Mouse (Mus musculus): ENCODE measurements around the gene Krt88. TPM values are rescaled to one million over a fixed set of nuclear protein-coding genes. Genes with fewer than 3 reads are reported as not detected.

Gene Krt88
- polyA plus RNA-seq, 1 experiment: not detected

DNA sequence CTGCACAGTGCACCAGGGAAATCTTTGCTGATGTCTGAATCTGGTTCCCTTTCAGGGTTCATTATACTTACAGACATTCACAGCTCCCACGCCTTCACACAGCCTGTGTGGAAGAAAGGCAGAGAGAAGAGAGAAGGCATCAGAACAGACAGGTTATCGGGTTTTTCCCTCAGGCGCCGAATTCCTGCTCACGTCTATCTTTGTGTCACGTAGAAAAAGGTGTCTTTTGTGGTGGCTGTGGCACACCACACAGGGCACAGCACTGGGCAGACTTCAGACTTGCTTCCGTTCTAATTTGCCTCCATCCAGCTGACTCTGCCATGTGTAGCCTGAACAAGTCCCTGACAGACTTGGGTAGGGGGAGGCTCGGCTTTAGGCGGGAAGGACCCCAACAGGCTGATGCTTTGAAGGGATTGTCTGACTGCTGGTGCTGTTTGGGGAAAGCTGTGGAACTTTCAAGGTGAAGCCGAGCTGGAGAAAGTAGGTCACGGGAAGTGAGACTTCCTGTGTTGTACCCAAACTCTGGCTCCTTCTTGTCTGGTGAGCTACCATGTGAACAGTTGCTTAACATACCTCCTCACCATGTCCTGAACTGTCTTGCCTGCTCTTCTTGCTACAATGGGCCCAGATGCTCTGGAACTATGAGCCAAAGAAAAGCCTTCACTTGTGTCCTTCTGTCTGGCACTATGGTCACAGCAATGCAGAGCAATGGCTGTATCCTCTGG is 38.5 kb downstream of the Krt88 start:
- no peaks in the 10 kb centered on the region for H3K36me3 ChIP-seq (ENCODE audit: control insufficient read depth, insufficient read depth, low read length)
- DNase-seq (ENCODE audit: low read depth in 1 of 2, low spot score in 2 of 2): no peak
- H3K27me3 ChIP-seq (ENCODE audit: control insufficient read depth, insufficient read depth, low read length): no peaks in the 10 kb centered on the region
- H3K27ac ChIP-seq (ENCODE audit: insufficient read depth, low read length): no peak overlapping the region
- H3K4me1 ChIP-seq (ENCODE audit: control insufficient read depth, insufficient read depth, insufficient read length): peaks cover 2% of the 10 kb centered on the region; the same call in 1 of the 2 replicates
- WGBS: 28% methylated on average over 11 of the region's 11 CpGs
- TF ChIP-seq CTCF (IDR thresholded peaks at IDR 0.05; ENCODE audit: extremely low read depth, insufficient read depth, insufficient read length, insufficient replicate concordance): no peak
- no peak for TF ChIP-seq POLR2A (IDR thresholded peaks at IDR 0.05; ENCODE audit: low read depth, low read length)
- no peak overlapping the region for H3K4me3 ChIP-seq (ENCODE audit: extremely low read depth, insufficient read depth, insufficient read length)

DNA sequence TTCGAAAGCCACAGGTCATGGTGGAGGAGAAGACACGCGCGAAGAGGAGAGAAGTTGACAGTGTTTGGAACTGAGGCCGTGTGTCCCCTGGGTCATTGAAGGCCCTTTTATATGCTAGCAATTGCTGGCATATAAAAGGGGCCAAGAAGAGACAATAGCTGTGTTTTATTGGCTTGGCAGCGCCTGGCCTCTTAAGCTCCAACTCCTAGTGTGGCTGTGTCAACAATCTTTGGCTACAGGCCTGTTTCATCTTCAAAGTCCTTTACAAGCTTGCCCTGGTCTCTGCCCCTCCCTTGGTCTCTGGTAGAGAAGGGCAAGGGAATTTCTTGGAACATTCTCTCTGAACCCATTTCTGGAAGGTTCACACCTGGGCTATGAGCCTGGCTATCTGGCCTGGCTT is 43.9 kb downstream of the Krt88 start, which contains the start of gene Krt83:
TSS of gene Krt83 (minus strand) at position 82 of the 400 bp plus-strand sequence.
- no peak for TF ChIP-seq CTCF (IDR thresholded peaks at IDR 0.05; ENCODE audit: extremely low read depth, insufficient read depth, insufficient read length, insufficient replicate concordance)
- TF ChIP-seq POLR2A (IDR thresholded peaks at IDR 0.05; ENCODE audit: low read depth, low read length): no peak
- H3K4me3 ChIP-seq (ENCODE audit: extremely low read depth, insufficient read depth, insufficient read length): no peak within 1 kb of the TSS
- H3K36me3 ChIP-seq (ENCODE audit: control insufficient read depth, insufficient read depth, low read length): no peaks in the 10 kb centered on the region
- 93% methylated on average over 6 of the region's 6 CpGs for WGBS
- no peak within 1 kb of the TSS for H3K27ac ChIP-seq (ENCODE audit: insufficient read depth, low read length)
- no peaks in the 10 kb centered on the region for H3K27me3 ChIP-seq (ENCODE audit: control insufficient read depth, insufficient read depth, low read length)
- DNase-seq (ENCODE audit: low read depth in 1 of 2, low spot score in 2 of 2): no peak
- H3K4me1 ChIP-seq (ENCODE audit: control insufficient read depth, insufficient read depth, insufficient read length): no peaks in the 10 kb centered on the region

DNA sequence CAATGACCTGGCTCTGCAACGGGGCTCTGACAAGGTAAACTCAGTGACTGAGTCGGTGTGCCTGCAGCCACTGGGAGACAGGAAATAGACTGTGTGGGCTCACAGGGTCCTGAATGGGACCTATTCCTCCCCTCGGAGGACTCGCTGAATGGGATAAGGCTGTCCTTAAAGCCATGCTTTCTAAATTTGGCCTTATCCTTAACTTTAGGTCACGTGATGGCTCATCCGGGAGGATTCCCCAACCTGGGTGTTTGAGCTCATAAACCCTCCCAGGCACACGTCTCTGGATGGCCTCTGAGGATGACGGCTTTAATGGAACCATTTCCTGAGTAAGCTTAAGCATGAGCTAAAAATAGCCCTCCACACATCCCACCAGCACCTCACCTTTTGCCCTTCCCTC is 45.2 kb downstream of the Krt88 start:
- no peaks in the 10 kb centered on the region for H3K4me1 ChIP-seq (ENCODE audit: control insufficient read depth, insufficient read depth, insufficient read length)
- no peak overlapping the region for H3K4me3 ChIP-seq (ENCODE audit: extremely low read depth, insufficient read depth, insufficient read length)
- H3K36me3 ChIP-seq (ENCODE audit: control insufficient read depth, insufficient read depth, low read length): no peaks in the 10 kb centered on the region
- DNase-seq (ENCODE audit: low read depth in 1 of 2, low spot score in 2 of 2): no peak
- H3K27me3 ChIP-seq (ENCODE audit: control insufficient read depth, insufficient read depth, low read length): no peaks in the 10 kb centered on the region
- TF ChIP-seq CTCF (IDR thresholded peaks at IDR 0.05; ENCODE audit: extremely low read depth, insufficient read depth, insufficient read length, insufficient replicate concordance) (no peak), POLR2A (IDR thresholded peaks at IDR 0.05; ENCODE audit: low read depth, low read length) (no peak)
- H3K27ac ChIP-seq (ENCODE audit: insufficient read depth, low read length): no peak overlapping the region
- 46% methylated on average over 8 of the region's 8 CpGs for WGBS

DNA sequence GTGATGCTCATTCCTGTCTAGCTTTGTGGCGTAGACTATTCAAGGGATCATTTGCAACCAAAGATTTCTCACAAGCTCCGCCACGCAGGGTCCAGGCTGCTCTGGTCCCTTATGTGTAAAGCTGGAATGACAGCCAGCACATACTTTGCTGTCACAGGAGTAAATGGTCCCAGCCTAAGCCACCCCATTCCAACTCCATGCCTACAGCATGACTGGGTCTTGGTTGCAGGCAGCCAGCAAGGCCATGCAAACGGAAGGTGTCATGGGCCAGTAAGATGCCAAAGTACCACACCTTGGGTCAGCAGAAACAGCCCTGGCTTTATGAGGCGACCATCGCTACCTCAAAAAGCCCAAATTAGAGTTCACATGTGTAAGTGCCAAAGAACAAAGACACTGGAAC is 46.2 kb downstream of the Krt88 start:
- no peaks in the 10 kb centered on the region for H3K4me1 ChIP-seq (ENCODE audit: control insufficient read depth, insufficient read depth, insufficient read length)
- no peak overlapping the region for H3K27ac ChIP-seq (ENCODE audit: insufficient read depth, low read length)
- H3K4me3 ChIP-seq (ENCODE audit: extremely low read depth, insufficient read depth, insufficient read length): no peak overlapping the region
- H3K27me3 ChIP-seq (ENCODE audit: control insufficient read depth, insufficient read depth, low read length): no peaks in the 10 kb centered on the region
- 91% methylated on average over 6 of the region's 6 CpGs for WGBS
- no peak for DNase-seq (ENCODE audit: low read depth in 1 of 2, low spot score in 2 of 2)
- TF ChIP-seq CTCF (IDR thresholded peaks at IDR 0.05; ENCODE audit: extremely low read depth, insufficient read depth, insufficient read length, insufficient replicate concordance): no peak
- no peak for TF ChIP-seq POLR2A (IDR thresholded peaks at IDR 0.05; ENCODE audit: low read depth, low read length)
- no peaks in the 10 kb centered on the region for H3K36me3 ChIP-seq (ENCODE audit: control insufficient read depth, insufficient read depth, low read length)

DNA sequence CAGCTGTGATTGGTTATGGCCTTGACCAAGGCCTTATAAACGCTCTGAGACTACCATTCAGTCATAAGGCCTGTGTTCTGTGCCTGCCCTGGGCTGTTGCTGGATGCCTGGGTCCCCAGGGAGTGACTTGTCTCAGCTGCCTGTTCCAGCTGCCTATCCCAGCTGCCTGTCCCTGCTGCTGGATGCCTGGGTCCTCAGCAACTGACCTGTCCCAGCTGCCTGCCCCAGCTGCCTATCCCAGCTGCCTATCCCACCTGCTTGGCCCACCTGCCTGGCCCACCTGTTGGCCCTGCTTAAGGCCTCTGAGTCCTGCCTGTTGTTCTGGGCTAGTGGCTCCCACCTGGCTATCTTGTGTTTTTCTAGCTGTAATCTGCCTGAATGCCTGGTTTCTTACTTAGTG is 46.7 kb downstream of the Krt88 start:
- no peak for TF ChIP-seq POLR2A (IDR thresholded peaks at IDR 0.05; ENCODE audit: low read depth, low read length)
- Histone ChIP-seq H3K4me1 (ENCODE audit: control insufficient read depth, insufficient read depth, insufficient read length) (no peaks in the 10 kb centered on the region), H3K27ac (ENCODE audit: insufficient read depth, low read length) (no peak overlapping the region), H3K36me3 (ENCODE audit: control insufficient read depth, insufficient read depth, low read length) (no peaks in the 10 kb centered on the region), H3K27me3 (ENCODE audit: control insufficient read depth, insufficient read depth, low read length) (no peaks in the 10 kb centered on the region), H3K4me3 (ENCODE audit: extremely low read depth, insufficient read depth, insufficient read length) (no peak overlapping the region)
- DNase-seq (ENCODE audit: low read depth in 1 of 2, low spot score in 2 of 2): no peak
- WGBS: 63% methylated on average over 1 of the region's 1 CpGs

DNA sequence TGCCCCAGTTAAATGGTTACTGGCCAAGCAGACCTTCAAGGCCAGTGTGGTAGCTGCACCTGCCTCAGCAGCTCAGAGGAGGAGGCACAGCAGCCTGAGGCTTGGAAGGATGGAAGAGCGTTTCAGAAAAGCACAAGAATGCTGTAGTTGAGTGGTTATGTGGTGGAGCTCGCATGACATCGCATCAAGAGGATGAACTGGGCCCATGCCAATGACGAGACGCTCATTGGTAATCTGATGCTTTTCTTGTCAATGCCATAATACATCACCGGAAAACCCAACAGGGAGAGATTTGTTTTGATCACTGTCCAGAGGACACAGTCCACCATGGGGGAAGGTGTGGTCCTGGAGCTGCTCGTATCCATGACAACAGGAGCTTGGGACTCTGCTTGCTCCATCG is 47.7 kb downstream of the Krt88 start:
- Histone ChIP-seq H3K27me3 (ENCODE audit: control insufficient read depth, insufficient read depth, low read length) (no peaks in the 10 kb centered on the region), H3K36me3 (ENCODE audit: control insufficient read depth, insufficient read depth, low read length) (no peaks in the 10 kb centered on the region), H3K4me3 (ENCODE audit: extremely low read depth, insufficient read depth, insufficient read length) (no peak overlapping the region), H3K27ac (ENCODE audit: insufficient read depth, low read length) (no peak overlapping the region), H3K4me1 (ENCODE audit: control insufficient read depth, insufficient read depth, insufficient read length) (no peaks in the 10 kb centered on the region)
- TF ChIP-seq CTCF (IDR thresholded peaks at IDR 0.05; ENCODE audit: extremely low read depth, insufficient read depth, insufficient read length, insufficient replicate concordance): no peak
- TF ChIP-seq POLR2A (IDR thresholded peaks at IDR 0.05; ENCODE audit: low read depth, low read length): no peak
- WGBS: 95% methylated on average over 8 of the region's 8 CpGs
- DNase-seq (ENCODE audit: low read depth in 1 of 2, low spot score in 2 of 2): no peak

DNA sequence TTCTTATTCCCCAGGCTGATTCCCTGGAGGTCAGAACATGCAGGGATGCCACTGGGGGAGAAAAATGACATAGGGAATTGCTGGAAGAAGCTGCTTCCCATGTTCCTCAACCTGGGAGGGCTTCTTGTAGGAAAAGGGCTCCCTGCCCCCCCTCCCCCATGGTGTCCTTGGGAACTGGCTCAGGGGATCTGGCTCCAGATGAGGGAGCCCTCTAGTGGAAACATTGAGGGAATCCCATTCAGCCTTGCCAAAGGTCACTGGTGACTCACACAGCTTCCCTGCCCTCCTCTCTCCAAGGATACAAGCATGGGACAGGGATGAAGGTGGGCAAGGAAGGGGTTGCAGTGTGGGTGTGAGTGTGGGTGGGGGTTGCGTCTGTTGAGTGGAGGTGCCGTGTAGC is 49.6 kb downstream of the Krt88 start:
- Histone ChIP-seq H3K27ac (ENCODE audit: insufficient read depth, low read length) (no peak overlapping the region), H3K36me3 (ENCODE audit: control insufficient read depth, insufficient read depth, low read length) (no peaks in the 10 kb centered on the region), H3K4me1 (ENCODE audit: control insufficient read depth, insufficient read depth, insufficient read length) (no peaks in the 10 kb centered on the region), H3K27me3 (ENCODE audit: control insufficient read depth, insufficient read depth, low read length) (no peaks in the 10 kb centered on the region), H3K4me3 (ENCODE audit: extremely low read depth, insufficient read depth, insufficient read length) (no peak overlapping the region)
- TF ChIP-seq POLR2A (IDR thresholded peaks at IDR 0.05; ENCODE audit: low read depth, low read length): no peak
- no peak for TF ChIP-seq CTCF (IDR thresholded peaks at IDR 0.05; ENCODE audit: extremely low read depth, insufficient read depth, insufficient read length, insufficient replicate concordance)
- WGBS: 85% methylated on average over 2 of the region's 2 CpGs
- DNase-seq (ENCODE audit: low read depth in 1 of 2, low spot score in 2 of 2): no peak

Other genes with a start within 250 kb of the Krt88 start
- 5.6 and 6.5 TPM in 2 replicates for gene Grasp, start 223.6 kb upstream of the Krt88 start, polyA plus RNA-seq (2012; rRNA removed)
- gene Nr4a1, start 193.5 kb upstream of the Krt88 start, polyA plus RNA-seq (2012; rRNA removed): 50.3 and 63.8 TPM in 2 replicates
- 24.5 and 29.4 TPM in 2 replicates for gene Atg101, start 163.5 kb upstream of the Krt88 start, polyA plus RNA-seq (2012; rRNA removed)
- 0.12 and 0.25 TPM in 2 replicates for gene 6030408B16Rik, start 154.5 kb upstream of the Krt88 start, polyA plus RNA-seq (2012; rRNA removed)
- gene Krt80, start 77.6 kb upstream of the Krt88 start, polyA plus RNA-seq (2012; rRNA removed): 9.9 and 13.6 TPM in 2 replicates
- gene Krt7, start 36.7 kb upstream of the Krt88 start, polyA plus RNA-seq (2012; rRNA removed): 0.86 and 1.7 TPM in 2 replicates
- gene Krt87, start 8.9 kb upstream of the Krt88 start, polyA plus RNA-seq (2012; rRNA removed): not detected in 2 replicates
- not detected in 2 replicates for gene Krt81, start 16.0 kb downstream of the Krt88 start, polyA plus RNA-seq (2012; rRNA removed)
- gene Krt86, start 25.7 kb downstream of the Krt88 start, polyA plus RNA-seq (2012; rRNA removed): 0.14 and 0.22 TPM in 2 replicates
- 0.18 and 0.42 TPM in 2 replicates for gene Krt83, start 43.8 kb downstream of the Krt88 start, polyA plus RNA-seq (2012; rRNA removed)
- not detected in 2 replicates for gene Gm49425, start 69.5 kb downstream of the Krt88 start, polyA plus RNA-seq (2012; rRNA removed)
- not detected in 2 replicates for gene Krt84, start 85.1 kb downstream of the Krt88 start, polyA plus RNA-seq (2012; rRNA removed)
- not detected in 2 replicates for gene Krt82, start 102.9 kb downstream of the Krt88 start, polyA plus RNA-seq (2012; rRNA removed)
- gene Krt90, start 115.2 kb downstream of the Krt88 start, polyA plus RNA-seq (2012; rRNA removed): not detected in 2 replicates
- not detected in 2 replicates for gene Krt75, start 126.2 kb downstream of the Krt88 start, polyA plus RNA-seq (2012; rRNA removed)
- gene Gm5414, start 180.4 kb downstream of the Krt88 start, polyA plus RNA-seq (2012; rRNA removed): not detected in 2 replicates
- gene Gm5478, start 199.6 kb downstream of the Krt88 start, polyA plus RNA-seq (2012; rRNA removed): not detected in 2 replicates
- not detected in 2 replicates for gene Krt6b, start 232.5 kb downstream of the Krt88 start, polyA plus RNA-seq (2012; rRNA removed)
- not detected in 2 replicates for gene Krt6a, start 246.6 kb downstream of the Krt88 start, polyA plus RNA-seq (2012; rRNA removed)